Mouse (Mus musculus) adrenal gland, adult 8-10 months (tissue): ENCODE measurements around the gene Zbtb8b. TPM values are rescaled to one million over a fixed set of nuclear protein-coding genes. Genes with fewer than 3 reads are reported as not detected.

Experiments used
- total RNA-seq, 4 experiments: library from RNA; stranded (reverse); gene quantifications; 2 replicates each; pipeline ENCODE4 v1.2.4; 2022

The Zbtb8b gene
- total RNA-seq, 4 experiments from 2014 or later, result 0.09 to 0.65 (median 0.34) TPM

Other genes starting within 250 kb of the Zbtb8b start
- 10 to 100 TPM; 23.9 to 44.8 (median 34.4) TPM for gene C77080, start 179.4 kb downstream of the Zbtb8b start, total RNA-seq
- 1 to 10 TPM in 3 of 4 experiments, under 1 TPM in 1; 0.73 to 2.5 (median 1.1) TPM for gene Sync, start 153.2 kb downstream of the Zbtb8b start, total RNA-seq
- 100 to 1,000 TPM; 122 to 167 (median 155) TPM for gene Rbbp4, start 105.5 kb downstream of the Zbtb8b start, total RNA-seq
- gene Zbtb8os, start 105.2 kb downstream of the Zbtb8b start, total RNA-seq, result 10 to 100 TPM; 50.9 to 62.1 (median 56.6) TPM
- 1 to 10 TPM; 4.7 to 7.8 (median 5.2) TPM for gene Zbtb8a, start 62.7 kb downstream of the Zbtb8b start, total RNA-seq
- 10 to 100 TPM; 73.0 to 83.5 (median 80.3) TPM for gene Bsdc1, start 20.7 kb upstream of the Zbtb8b start, total RNA-seq
- not detected for gene Tssk3, start 50.2 kb upstream of the Zbtb8b start, total RNA-seq
- 1 to 10 TPM in 1 of 4 experiments, not detected in 3; 1.2 TPM for gene Fam229a, start 50.3 kb upstream of the Zbtb8b start, total RNA-seq
- 10 to 100 TPM; 36.0 to 48.0 (median 43.9) TPM for gene Marcksl1, start 72.7 kb upstream of the Zbtb8b start, total RNA-seq
- gene Hdac1, start 101.9 kb upstream of the Zbtb8b start, total RNA-seq, result 10 to 100 TPM; 41.0 to 84.1 (median 61.0) TPM
- gene Lck, start 132.8 kb upstream of the Zbtb8b start, total RNA-seq, result 1 to 10 TPM; 1.9 to 3.5 (median 2.6) TPM
- gene Fam167b, start 137.7 kb upstream of the Zbtb8b start, total RNA-seq, result 10 to 100 TPM; 25.5 to 43.5 (median 29.0) TPM
- gene Eif3i, start 159.8 kb upstream of the Zbtb8b start, total RNA-seq, result 100 to 1,000 TPM; 174 to 190 (median 182) TPM
- gene Tmem234, start 159.8 kb upstream of the Zbtb8b start, total RNA-seq, result 100 to 1,000 TPM; 104 to 120 (median 109) TPM
- gene Dcdc2b, start 173.4 kb upstream of the Zbtb8b start, total RNA-seq, result 1 to 10 TPM; 1.4 to 4.2 (median 2.8) TPM
- 10 to 100 TPM; 35.1 to 47.4 (median 43.0) TPM for gene Iqcc, start 178.2 kb upstream of the Zbtb8b start, total RNA-seq
- 10 to 100 TPM; 32.1 to 49.2 (median 43.5) TPM for gene Ccdc28b, start 183.1 kb upstream of the Zbtb8b start, total RNA-seq
- 10 to 100 TPM; 65.9 to 84.3 (median 74.4) TPM for gene Txlna, start 200.2 kb upstream of the Zbtb8b start, total RNA-seq
- 100 to 1,000 TPM in 2 of 4 experiments, 10 to 100 TPM in 2; 79.9 to 108 (median 103) TPM for gene Kpna6, start 231.9 kb upstream of the Zbtb8b start, total RNA-seq